Mouse (Mus musculus): Measurements from ENCODE around the gene Pde4c. TPM values are rescaled to one million over a fixed set of nuclear protein-coding genes. Genes with fewer than 3 reads are reported as not detected.

Gene Pde4c
- polyA plus RNA-seq, 1 experiment from 2014 or later = 0.27 TPM

Small RNA genes lying within 50 kb of the gene (microRNA-seq; reads per million reads assigned to microRNA genes)
- not detected for gene Mir7240

Other genes starting within 250 kb of the Pde4c start
- gene Klhl26, start 246.8 kb upstream of the Pde4c start, polyA plus RNA-seq (2014; fragmentation: Nextera tagmentation; extraction: Ambion mirVana) = 29.4 and 30.1 TPM in 2 replicates
- gene Tmem59l, start 236.4 kb upstream of the Pde4c start, polyA plus RNA-seq (2014; fragmentation: Nextera tagmentation; extraction: Ambion mirVana) = 144 and 200 TPM in 2 replicates
- 5.3 and 10.0 TPM in 2 replicates for gene Crlf1, start 230.6 kb upstream of the Pde4c start, polyA plus RNA-seq (2014; fragmentation: Nextera tagmentation; extraction: Ambion mirVana)
- 152 and 172 TPM in 2 replicates for gene Rex1bd, start 217.0 kb upstream of the Pde4c start, polyA plus RNA-seq (2014; fragmentation: Nextera tagmentation; extraction: Ambion mirVana)
- 734 and 750 TPM in 2 replicates for gene Uba52, start 212.9 kb upstream of the Pde4c start, polyA plus RNA-seq (2014; fragmentation: Nextera tagmentation; extraction: Ambion mirVana)
- gene Fkbp8, start 196.0 kb upstream of the Pde4c start, polyA plus RNA-seq (2014; fragmentation: Nextera tagmentation; extraction: Ambion mirVana) = 303 and 336 TPM in 2 replicates
- 50.2 and 51.9 TPM in 2 replicates for gene Kxd1, start 195.8 kb upstream of the Pde4c start, polyA plus RNA-seq (2014; fragmentation: Nextera tagmentation; extraction: Ambion mirVana)
- gene Ell, start 184.3 kb upstream of the Pde4c start, polyA plus RNA-seq (2014; fragmentation: Nextera tagmentation; extraction: Ambion mirVana) = 16.7 and 17.8 TPM in 2 replicates
- 65.5 and 73.3 TPM in 2 replicates for gene Isyna1, start 129.3 kb upstream of the Pde4c start, polyA plus RNA-seq (2014; fragmentation: Nextera tagmentation; extraction: Ambion mirVana)
- 163 and 240 TPM in 2 replicates for gene Ssbp4, start 114.8 kb upstream of the Pde4c start, polyA plus RNA-seq (2014; fragmentation: Nextera tagmentation; extraction: Ambion mirVana)
- gene Lrrc25, start 107.6 kb upstream of the Pde4c start, polyA plus RNA-seq (2014; fragmentation: Nextera tagmentation; extraction: Ambion mirVana) = 0.20 and 1.8 TPM in 2 replicates
- 0.54 TPM in 1 of 2 replicates, not detected in the other for gene Gdf15, start 91.3 kb upstream of the Pde4c start, polyA plus RNA-seq (2014; fragmentation: Nextera tagmentation; extraction: Ambion mirVana)
- 74.5 and 85.2 TPM in 2 replicates for gene Pgpep1, start 63.3 kb upstream of the Pde4c start, polyA plus RNA-seq (2014; fragmentation: Nextera tagmentation; extraction: Ambion mirVana)
- gene Lsm4, start 50.5 kb upstream of the Pde4c start, polyA plus RNA-seq (2014; fragmentation: Nextera tagmentation; extraction: Ambion mirVana) = 193 and 194 TPM in 2 replicates
- gene Jund, start 24.8 kb upstream of the Pde4c start, polyA plus RNA-seq (2014; fragmentation: Nextera tagmentation; extraction: Ambion mirVana) = 115 and 119 TPM in 2 replicates
- 0.13 TPM in 1 of 2 replicates, not detected in the other for gene Iqcn, start 20.3 kb upstream of the Pde4c start, polyA plus RNA-seq (2014; fragmentation: Nextera tagmentation; extraction: Ambion mirVana)
- not detected in 2 replicates for gene Gm3336, start 5.2 kb upstream of the Pde4c start, polyA plus RNA-seq (2014; fragmentation: Nextera tagmentation; extraction: Ambion mirVana)
- 570 and 690 TPM in 2 replicates for gene Rab3a, start 31.0 kb downstream of the Pde4c start, polyA plus RNA-seq (2014; fragmentation: Nextera tagmentation; extraction: Ambion mirVana)
- gene Mpv17l2, start 37.2 kb downstream of the Pde4c start, polyA plus RNA-seq (2014; fragmentation: Nextera tagmentation; extraction: Ambion mirVana) = 36.5 and 41.2 TPM in 2 replicates
- 72.2 and 75.6 TPM in 2 replicates for gene Pik3r2, start 53.0 kb downstream of the Pde4c start, polyA plus RNA-seq (2014; fragmentation: Nextera tagmentation; extraction: Ambion mirVana)
- 20.2 and 23.4 TPM in 2 replicates for gene Mast3, start 81.3 kb downstream of the Pde4c start, polyA plus RNA-seq (2014; fragmentation: Nextera tagmentation; extraction: Ambion mirVana)
- gene Il12rb1, start 84.7 kb downstream of the Pde4c start, polyA plus RNA-seq (2014; fragmentation: Nextera tagmentation; extraction: Ambion mirVana) = not detected in 2 replicates
- 8.9 and 9.3 TPM in 2 replicates for gene Arrdc2, start 116.0 kb downstream of the Pde4c start, polyA plus RNA-seq (2014; fragmentation: Nextera tagmentation; extraction: Ambion mirVana)
- 12.6 and 13.0 TPM in 2 replicates for gene Kcnn1, start 139.5 kb downstream of the Pde4c start, polyA plus RNA-seq (2014; fragmentation: Nextera tagmentation; extraction: Ambion mirVana)
- 155 and 159 TPM in 2 replicates for gene Ccdc124, start 150.2 kb downstream of the Pde4c start, polyA plus RNA-seq (2014; fragmentation: Nextera tagmentation; extraction: Ambion mirVana)
- 1.7 and 2.6 TPM in 2 replicates for gene Slc5a5, start 169.0 kb downstream of the Pde4c start, polyA plus RNA-seq (2014; fragmentation: Nextera tagmentation; extraction: Ambion mirVana)
- 2,427 and 2,505 TPM in 2 replicates for gene Rpl18a, start 173.7 kb downstream of the Pde4c start, polyA plus RNA-seq (2014; fragmentation: Nextera tagmentation; extraction: Ambion mirVana)
- 50.1 and 54.8 TPM in 2 replicates for gene Map1s, start 182.2 kb downstream of the Pde4c start, polyA plus RNA-seq (2014; fragmentation: Nextera tagmentation; extraction: Ambion mirVana)